Mouse (Mus musculus) urinary bladder, postnatal 10 days (tissue): ENCODE data around the gene Hba-a2.
"Not testable (repeated sequence)": the region's sequence is repeated elsewhere in the genome, so short reads cannot be mapped to it uniquely, and the experiment has no call there.

Experiments used
- DNase-seq: peaks from one replicate; pipeline ENCODE4 v3.0.0; 2022; ENCODE audit warnings: low spot score

Gene Hba-a2

DNA sequence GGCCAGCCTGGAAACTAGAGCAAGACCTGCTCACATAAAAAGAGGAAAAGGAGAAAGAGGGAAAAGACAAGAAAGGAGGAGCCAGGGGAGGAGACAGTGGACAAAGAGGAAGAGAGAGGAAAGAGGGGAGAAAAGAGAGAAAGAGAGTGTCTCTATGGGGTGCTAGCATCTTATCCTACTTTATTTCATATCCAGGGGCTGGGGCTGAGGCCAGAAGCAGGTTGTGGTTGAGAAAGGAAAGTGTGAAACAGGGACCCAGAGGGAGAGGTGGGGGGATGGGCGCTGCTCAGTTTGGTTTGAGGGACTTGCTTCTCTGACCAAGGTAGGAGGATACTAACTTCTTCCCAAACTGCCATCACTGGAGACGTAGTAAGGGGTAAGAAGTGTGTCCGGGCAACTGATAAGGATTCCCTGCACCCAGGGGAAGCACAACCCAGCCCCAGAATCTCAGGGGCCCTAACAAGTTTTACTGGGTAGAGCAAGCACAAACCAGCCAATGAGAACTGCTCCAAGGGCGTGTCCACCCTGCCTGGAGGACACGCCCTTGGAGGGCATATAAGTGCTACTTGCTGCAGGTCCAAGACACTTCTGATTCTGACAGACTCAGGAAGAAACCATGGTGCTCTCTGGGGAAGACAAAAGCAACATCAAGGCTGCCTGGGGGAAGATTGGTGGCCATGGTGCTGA lies 13.1 kb upstream of the Hba-a2 start, which contains the start of gene Hba-a1:
Gene Hba-a1, plus strand, starts transcription at position 421 of the 687 bp plus-strand sequence.
- DNase-seq: not testable (repeated sequence)

DNA sequence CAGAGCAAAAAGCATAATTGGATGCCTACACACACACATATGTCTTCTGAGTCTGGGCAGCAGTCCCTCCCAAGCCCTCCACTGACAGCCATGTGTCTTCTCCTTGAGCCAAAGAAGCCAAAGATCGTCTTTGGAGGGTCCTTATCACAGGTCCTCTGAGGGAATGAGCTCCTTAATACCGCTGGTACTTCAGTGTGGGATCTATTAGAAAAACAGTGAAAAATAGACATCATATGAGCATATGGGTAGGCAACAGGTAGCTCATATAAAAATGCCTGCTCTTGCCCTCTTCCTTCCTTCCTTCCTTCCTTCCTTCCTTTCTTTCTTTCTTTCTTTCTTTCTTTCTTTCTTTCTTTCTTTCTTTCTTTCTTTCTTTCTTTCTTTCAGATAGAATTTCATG lies 11.7 kb upstream of the Hba-a2 start:
- DNase-seq: not testable (repeated sequence)

DNA sequence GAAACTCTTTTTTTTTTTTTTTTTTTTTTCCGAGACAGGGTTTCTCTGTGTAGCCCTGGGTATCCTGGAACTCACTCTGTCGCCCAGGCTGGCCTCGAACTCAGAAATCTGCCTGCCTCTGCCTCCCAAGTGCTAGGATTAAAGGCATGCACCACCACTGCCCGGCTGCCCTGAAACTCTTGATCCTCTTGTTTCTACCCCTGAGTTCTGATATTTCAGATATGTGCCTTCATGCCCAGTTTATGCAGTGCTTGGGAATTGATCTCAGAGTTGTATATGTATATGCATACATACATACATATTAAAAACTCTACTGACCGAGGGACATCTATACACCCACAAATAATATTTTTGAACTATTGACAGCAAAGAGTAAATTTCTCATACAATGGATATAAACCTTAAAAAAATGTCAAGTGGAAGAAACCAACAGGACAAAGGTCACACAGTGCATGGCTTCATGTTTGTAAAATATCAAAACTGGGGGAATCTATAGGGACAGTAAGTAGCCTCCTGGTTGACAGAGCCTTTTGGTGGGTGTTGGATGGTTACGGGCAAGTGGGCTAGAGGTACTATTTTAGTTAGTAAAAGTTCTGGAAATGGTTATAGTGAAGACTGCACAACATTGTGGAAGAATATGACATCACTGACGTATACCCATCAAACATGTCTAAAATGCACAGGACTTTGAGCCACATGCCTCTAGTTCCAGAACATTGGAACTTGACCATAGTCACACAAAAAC lies 11.1 kb upstream of the Hba-a2 start:
- no peak for DNase-seq

DNA sequence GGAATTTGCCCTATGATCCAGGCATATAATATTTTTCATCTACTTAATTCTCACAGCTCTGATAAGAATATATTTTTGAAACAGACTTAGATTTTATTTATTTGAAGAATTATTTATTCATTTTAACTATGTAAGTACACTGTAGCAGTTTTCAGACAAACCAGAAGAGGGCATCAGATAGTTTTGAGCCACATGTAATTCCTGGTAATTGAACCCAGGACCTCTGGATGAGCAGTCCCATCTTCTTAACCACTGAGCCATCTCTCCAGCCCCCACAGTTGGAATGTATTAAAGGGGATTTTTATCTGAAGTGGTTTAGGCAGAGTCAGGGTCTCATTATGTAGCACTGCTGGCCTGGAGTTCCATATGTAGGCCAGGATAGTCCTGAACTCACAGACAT lies 10.4 kb upstream of the Hba-a2 start:
- not testable (repeated sequence) for DNase-seq

DNA sequence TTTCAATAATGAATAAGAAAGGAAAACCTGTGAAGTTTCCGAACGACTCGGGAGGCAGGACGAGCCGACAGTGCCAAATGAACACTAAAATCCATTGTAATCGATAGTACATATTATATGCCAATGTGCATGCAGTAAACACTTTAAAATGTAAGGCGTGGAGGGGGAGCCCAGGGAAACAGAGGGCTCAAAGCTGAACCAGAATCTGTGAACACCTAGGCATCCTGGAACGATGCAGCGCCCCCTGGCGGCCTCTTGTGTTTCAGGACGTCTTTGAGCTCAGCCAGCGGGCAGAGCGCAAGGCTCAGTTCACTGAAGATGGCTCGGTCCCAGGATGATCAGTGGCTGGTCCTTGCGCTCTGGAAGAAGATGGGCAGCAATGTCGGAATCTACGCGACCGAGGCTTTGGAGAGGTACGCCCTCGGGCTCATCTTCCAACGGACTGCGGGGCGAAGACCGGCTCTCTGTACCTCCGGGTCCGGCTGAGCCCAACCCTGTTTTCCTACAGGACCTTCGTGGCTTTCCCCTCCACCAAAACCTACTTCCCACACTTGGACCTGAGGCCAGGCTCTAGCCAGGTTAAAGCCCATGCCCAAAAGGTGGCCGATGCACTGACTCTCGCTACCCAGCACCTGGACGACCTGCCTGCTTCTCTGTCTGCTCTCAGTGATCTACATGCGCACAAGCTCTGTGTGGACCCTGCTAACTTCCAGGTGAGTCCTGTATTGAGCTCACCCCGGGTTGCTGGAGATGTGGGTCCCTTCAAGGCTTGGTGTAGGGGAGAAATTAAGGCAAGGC lies 9.4 kb upstream of the Hba-a2 start, which contains the start of gene Hbq1b:
Gene Hbq1b, plus strand, starts transcription at position 271 of the 798 bp plus-strand sequence.
- peak; percentile 22 for DNase-seq

DNA sequence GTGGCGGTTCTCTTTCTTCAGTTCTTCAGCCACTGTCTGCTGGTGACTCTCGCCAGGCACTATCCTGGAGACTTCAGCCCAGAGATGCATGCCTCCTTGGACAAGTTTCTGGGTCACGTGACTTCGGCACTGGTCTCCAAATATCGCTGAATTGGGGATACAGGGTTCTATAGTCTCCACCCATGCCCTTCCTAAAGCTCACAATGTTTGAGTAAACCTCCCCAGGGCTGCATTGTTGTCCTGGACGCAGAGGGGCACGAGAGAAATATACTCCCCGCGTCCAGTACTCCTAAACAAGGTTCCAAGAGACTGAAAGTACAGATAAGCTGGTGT lies 8.8 kb upstream of the Hba-a2 start:
- no peak for DNase-seq

DNA sequence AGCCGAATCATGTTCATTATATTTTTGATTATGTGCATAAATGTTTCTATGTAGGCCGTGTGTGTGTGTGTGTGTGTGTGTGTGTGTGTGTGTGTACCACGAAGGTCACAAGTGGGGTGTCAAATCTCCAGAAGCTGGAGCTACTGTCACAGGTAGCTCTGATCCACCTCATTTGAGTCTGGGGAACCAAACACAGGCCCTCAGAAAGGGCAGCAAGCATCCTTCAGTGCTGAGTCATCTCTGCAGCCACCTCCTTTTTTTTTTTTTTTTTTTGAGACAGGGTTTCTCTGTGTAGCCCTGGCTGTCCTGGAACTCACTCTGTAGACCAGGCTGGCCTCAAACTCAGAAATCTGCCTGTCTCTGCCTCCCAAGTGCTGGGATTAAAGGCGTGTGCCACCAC lies 3.5 kb upstream of the Hba-a2 start:
- not testable (repeated sequence) for DNase-seq

DNA sequence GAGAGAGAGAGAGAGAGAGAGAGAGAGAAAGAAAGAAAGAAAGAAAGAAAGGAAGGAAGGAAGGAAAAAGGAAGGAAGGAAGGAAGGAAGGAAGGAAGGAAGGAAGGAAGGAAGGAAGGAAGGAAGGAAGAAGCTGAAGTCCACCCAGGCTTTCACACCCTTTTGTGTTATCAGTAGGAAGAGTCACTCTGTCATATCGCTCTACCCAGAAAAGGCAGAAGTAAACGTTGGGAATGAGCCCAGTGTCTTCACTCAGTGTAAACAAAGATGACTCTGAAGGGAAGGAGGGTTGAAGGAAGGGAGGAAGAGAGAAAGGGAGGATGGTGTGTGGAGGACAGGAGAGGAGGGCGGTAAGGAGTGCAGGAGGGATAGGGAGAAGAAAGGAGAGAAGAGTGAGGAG lies 2.8 kb upstream of the Hba-a2 start:
- DNase-seq: not testable (repeated sequence)

DNA sequence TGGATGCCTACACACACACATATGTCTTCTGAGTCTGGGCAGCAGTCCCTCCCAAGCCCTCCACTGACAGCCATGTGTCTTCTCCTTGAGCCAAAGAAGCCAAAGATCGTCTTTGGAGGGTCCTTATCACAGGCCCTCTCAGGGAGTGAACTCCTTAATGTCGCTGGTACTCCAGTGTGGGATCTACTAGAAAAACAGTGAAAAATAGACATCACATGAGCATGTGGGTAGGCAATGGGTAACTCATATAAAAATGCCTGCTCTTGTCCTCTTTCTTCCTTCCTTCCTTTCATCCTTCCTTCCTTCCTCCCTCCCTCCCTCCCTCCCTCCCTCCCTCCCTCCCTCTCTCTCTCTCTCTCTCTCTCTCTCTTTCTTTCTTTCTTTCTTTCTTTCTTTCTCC lies 1.1 kb downstream of the Hba-a2 start:
- not testable (repeated sequence) for DNase-seq

DNA sequence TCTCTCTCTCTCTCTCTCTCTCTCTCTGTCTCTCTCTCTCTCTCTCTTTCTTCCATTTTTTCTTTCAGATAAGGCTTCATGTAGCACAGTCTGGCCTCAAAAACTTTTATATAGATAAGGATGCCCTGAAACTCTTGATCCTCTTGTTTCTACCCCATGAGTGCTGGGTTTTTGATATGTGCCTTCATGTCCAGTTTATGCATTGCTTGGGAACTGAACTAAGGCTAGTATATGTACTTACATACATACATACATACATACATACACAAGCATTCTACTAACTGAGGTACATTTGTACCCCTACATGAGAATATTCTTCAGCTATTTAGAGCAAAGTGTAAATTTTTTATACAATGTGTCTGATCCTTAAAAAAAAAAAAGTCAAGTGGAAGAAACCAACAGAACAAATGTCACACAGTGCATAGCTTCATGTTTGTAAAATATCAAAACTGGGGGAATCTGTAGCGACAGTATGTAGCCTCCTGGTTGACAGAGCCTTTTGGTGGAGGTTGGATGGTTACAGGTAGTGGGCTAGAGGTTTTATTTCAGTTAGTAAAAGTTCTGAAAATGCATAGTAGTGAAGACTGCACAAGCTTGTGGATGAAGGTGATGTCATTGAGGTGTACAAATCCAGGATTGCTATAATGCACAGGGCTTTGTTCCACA lies 1.7 kb downstream of the Hba-a2 start:
- DNase-seq: no peak

DNA sequence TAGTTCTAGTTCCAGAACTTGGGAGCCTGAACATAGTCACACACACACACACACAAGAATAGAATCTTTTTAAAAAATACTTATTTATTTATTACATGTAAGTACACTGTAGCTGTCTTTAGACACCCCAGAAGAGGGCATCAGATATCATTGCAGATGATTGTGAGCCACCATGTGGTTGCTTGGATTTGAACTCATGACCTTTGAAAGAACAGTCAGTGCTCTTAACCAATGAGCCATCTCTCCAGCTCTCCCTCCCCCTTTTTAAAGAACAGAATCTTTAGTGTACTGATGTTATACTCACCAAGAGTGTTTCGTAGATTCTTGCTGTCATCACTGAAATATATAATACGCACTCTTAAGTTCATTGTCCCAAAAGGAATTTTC lies 2.2 kb downstream of the Hba-a2 start:
- no peak for DNase-seq

DNA sequence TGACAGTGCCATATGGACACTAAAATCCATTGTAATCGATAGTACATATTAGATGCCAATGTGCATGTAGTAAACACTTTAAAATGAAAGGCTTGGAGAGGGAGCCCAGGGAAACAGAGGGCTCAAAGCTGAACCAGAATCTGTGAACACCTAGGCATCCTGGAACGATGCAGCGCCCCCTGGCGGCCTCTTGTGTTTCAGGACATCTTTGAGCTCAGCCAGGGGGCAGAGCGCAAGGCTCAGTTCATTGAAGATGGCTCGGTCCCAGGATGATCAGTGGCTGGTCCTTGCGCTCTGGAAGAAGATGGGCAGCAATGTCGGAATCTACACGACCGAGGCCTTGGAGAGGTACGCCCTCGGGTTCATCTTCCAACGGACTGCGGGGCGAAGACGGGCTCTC lies 3.6 kb downstream of the Hba-a2 start, which contains the start of gene Hbq1a:
Gene Hbq1a, plus strand, starts transcription at position 205 of the 400 bp plus-strand sequence.
- not testable (repeated sequence) for DNase-seq

DNA sequence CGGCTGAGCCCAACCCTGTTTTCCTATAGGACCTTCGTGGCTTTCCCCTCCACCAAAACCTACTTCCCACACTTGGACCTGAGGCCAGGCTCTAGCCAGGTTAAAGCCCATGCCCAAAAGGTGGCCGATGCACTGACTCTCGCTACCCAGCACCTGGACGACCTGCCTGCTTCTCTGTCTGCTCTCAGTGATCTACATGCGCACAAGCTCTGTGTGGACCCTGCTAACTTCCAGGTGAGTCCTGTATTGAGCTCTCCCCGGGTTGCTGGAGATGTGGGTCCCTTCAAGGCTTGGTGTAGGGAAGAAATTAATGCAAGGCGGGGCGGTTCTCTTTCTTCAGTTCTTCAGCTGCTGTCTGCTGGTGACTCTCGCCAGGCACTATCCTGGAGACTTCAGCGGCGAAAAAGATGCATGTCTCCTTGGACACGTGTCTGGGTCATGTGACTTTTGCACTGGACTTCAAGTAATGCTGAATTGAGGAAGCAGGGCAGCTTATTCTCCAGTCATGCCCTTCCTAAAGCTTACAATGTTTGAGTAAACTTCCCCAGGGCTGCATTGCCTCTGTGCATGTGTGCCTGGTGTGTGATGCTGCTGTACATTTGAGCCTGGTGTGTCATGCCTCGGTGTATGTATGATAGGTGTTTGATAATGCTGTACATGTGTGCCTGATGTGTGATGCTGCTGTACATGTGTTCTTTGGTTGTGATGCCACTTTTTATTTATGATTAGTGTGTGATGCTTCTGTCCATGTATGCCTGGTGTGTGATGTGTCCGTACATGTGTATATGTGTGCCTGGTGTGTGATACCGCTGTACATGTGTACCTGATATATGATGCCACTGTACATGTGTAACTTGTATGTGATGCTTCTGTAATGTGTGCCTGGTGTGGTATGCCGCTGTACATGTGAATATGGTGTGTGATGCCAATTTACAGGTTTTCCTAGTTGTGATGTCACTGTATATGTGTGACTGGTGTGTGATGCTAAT lies 4.3 kb downstream of the Hba-a2 start:
- no peak for DNase-seq

DNA sequence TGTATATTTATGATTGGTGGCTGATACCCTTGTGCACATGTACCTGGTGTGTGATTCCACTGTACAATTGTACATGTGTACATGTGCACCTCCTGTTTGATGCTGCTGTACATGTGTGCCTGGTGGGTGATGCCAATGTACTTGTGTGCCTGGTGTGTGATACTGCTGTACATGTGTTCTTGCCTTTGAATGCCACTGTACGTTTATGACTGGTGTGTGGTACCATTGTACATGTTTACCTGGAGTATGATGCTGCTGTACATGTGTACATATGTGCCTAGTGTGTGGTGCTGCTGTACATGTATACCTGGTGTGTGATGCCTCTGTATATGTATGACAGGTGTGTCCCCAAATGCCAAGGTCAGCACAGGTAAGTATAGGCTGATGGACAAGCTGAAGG lies 5.2 kb downstream of the Hba-a2 start:
- no peak for DNase-seq

DNA sequence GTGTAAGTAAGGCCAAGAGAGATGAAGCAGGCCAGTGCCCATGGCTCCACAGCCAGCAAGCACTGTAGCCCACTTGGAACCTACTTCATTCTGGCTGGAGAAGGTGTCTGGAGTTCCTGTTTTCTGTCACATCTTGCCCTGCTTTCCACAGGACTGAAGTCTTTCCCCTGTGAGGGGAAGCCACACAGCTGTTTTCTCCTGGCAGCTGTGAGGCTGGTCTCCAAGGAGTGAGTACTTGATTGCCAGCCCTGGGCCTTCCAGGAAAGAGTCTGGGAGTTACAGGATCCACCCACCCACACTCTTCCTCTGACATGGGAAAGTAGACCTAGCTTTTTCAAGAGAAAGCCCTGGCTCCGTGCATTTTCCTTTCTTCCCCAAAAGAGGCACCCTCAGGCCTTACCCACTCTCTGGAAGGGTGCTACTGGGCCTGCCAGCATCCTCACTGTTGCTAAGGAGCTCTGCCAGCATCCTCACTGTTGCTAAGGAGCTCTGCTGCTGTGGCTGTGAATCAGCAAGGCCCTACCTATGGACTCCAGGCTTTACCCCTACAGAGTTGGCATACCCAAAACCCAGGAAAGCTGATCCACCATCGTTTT lies 6.6 kb downstream of the Hba-a2 start:
- DNase-seq: no peak

DNA sequence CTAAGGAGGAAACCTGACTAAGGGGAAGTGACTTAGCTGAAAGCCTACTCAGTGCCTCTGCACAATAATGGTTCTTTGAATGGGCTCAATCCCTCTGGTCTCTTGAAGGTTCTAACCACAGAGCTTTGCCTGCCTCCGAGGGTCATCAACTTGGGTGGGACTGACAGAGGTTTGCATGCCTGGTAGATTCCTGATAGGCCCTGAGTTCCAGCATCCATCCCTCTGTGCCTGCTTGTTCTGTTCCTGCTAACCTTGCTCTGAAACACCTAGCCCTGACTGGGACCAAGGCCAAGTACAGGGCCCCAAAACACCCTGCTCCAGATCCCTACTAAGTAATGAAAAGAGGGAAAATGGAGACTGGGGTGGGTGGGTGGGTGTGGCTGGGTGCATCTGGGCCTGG lies 7.2 kb downstream of the Hba-a2 start:
- no peak for DNase-seq

DNA sequence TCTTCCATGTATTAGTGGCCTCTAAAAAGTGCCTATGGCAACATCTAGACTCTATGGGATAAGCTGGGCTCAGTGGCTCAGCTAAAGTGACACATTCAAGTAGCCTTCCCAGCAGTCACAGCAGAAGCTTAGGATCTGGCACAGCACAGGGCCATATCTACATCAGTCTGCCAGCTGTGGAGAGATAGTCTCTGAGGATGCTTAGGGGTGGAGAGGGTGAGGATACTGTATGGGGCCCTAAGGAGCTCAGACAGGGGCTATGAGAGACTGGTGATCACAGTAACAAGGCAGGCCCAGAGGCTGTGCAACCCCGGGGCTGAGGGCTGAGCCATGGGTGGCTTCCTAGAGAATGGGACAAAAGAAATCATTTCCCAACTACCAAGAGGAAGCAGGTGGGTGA lies 10.7 kb downstream of the Hba-a2 start:
- no peak for DNase-seq

DNA sequence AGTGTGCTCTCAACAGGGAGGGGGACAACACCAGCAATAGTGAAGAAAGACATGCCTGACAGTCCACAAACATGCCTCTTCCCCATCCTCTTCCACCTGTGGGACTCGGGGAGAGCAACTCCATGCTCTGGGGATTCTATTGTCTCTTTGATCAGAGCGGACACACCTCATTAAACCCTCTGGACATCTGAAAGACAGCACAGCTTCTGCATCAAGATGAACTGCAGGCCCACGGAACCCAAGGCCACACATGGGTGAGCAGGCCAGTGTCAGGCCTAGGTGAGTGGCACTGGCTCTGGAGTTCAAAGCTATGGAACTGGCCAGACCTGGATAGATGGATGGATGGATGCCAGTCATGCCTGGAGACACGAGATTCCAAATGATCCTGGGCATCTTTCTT lies 13.2 kb downstream of the Hba-a2 start:
- DNase-seq: no peak

DNA sequence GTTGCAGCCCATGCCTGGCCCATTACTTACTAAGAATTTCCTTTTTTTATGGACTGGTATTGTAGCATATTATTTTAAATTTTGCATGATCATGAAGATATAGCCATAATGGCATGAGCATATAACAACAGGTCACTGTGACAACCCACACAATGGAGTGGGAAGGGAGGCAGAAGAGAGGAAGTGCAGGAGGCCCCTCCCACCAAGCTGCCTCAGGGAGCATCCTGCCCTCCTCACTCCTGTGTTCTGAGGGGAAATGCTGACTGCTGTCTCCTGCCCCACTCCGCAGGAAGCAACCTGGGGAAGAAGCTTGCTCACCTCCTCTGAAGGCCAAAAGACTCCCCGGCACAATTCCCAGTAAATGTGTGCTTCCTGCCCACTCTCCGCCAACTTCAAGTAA lies 13.6 kb downstream of the Hba-a2 start:
- DNase-seq: no peak

DNA sequence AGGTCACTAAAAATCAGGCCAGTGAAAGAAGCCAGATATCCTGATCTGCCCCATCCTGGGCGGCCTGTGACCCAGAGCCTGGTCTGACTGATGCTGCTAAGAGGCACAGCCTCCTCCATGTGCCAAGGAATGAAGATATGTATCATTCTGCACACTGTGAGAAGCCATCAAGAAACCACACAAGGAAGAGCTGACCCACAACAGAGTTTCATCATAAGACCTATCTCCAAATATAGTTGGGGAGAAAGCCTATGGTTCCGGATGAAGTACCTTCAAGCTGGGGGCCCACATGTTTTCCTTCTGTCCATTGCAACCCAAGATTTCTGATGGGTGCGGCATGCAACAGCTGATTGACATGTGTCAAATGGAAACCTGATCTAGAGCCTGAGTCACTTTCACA lies 19.7 kb downstream of the Hba-a2 start:
- DNase-seq: no peak
